Mouse (Mus musculus) 3T3-L1 (cell line): ENCODE results near the gene Slc25a44.
"Not testable (repeated sequence)": the region's sequence is repeated elsewhere in the genome, so short reads cannot be mapped to it uniquely, and the experiment has no call there.

Source experiments
- DNase-seq: peaks from one replicate; pipeline ENCODE4 v3.0.0-alpha.2; 2015; ENCODE audit warnings: low read depth, low spot score

Gene Slc25a44

DNA sequence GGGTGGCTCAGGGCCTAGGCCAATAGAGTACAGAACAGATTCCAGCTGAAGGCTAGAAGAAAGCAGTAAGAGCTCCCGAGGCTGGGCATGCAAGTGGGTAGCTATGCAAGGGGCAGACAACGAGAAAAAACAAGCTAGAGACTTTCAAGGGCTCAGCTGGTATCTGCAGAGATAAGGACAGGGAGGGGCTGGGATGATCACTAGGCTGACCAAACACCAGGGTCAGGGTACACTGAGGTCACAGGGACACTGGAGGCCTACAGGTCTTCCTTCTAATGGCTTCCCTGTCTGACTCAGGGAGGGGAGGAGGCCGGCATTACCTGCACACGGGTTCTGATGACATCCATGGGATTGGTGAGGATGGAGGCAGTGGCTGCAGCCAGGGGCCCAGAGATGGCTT is 9.3 kb downstream of the Slc25a44 start:
- DNase-seq = no peak

GRCm38 (mm10) chr3:88412636-88413035 is 12.3 kb downstream of the Slc25a44 start:
- no peak for DNase-seq

GRCm38 (mm10) chr3:88411681-88412080 is 13.3 kb downstream of the Slc25a44 start:
- no peak for DNase-seq

DNA sequence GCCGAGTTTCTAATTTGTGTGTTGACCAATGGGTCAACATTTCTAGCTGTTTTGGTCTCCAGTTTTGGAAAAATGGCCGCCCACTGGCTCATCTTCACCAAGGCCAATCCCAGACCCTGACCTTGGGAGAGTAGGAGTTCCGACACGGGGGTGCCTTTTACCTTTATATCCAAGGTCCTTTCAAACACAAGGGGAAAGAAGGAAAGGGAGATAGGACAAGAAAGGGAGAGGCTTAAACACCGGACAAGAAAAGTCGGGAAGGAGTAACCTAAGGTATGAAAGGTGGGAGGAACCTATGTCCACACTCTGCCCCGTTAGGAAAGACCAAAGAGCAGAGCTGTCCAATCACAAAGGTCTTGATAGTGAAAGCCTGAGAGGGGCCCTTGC is 14.3 kb downstream of the Slc25a44 start:
- DNase-seq = no peak

DNA sequence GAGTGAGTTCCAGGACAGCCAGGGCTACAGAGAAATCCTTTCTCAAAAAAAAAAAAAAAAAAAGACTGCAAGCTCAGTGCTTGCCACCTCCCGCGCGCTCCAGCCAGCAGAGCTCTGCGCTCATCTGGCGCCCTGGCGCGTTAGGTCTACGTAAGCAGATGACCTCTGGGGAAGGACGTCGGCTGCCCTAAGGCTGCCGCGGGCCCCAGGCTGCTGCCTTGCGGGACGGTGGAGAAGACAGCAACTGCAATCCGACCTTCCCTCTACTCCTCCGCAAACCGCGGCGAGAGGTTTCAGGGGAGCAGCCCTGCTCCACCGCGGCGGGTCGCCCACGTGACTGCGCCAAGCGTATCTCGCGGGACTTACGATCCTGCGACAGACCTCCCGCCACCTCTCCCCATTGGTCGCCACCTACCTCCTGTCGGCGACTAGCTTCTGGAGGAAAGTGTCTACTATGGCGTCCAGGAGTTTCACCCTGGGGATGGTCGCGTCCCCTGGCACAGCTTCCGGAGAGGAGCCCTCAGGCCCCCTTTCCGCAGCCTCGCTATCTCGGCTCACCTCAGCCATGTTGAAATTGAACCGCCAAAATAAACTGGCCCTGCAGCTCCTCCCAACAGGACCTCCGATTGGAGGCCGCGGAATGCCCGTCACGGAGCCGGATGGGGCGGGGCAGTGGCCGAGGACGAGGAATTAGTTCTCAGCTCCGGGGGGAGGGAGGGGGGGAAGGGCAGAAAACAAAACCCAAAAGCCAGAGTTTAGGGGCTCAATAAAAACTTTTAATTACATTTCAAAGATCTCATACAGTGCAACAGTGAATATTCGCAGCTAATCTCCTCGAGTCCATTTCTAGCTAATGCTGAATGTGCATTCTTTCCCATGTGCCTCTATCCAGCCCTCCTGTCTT is 14.9 kb downstream of the Slc25a44 start, which contains the start of gene Pmf1:
Gene Pmf1, minus strand, starts transcription at position 591 of the 904 bp plus-strand sequence.
- peak; percentile 93 for DNase-seq

DNA sequence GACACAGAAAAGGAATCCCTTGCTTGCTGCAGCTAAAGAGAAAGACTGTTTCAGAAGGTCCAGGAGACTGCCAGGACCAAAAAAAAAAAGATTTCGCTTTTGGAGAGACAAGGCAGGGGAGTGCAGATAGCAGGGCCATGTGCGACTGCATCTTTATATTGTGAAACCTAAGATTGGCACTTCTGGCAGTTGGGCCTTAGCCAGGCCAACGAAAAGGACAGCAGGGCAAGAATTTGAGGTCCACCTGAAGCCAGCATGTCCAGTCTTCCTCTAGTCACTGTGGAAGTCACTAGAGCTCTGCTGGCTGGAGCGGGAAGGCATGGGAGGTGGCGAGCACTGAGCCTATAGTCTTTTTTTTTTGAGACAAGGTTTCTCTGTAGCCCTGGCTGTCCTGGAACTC is 16.0 kb downstream of the Slc25a44 start:
- DNase-seq = peak; percentile 32

DNA sequence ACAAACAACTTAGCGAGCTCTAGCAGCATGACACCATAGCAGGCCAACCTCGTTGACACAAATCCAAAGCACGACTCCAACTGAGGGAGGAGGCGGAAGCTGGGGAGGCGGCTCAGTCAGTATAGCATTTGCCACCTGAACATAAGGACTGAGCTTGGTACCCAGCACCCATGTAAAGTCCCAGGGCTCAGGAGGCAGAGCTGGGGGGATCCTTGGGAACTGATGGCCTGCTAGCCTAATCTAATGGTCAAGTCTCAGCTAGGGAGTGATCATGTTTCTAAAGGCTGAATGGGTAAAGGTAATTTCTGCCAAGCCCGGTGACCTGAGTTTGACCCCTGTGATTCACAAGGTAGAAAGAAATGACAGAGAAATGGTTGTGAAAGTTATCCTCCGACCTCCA is 17.4 kb downstream of the Slc25a44 start:
- DNase-seq = peak; percentile 48

DNA sequence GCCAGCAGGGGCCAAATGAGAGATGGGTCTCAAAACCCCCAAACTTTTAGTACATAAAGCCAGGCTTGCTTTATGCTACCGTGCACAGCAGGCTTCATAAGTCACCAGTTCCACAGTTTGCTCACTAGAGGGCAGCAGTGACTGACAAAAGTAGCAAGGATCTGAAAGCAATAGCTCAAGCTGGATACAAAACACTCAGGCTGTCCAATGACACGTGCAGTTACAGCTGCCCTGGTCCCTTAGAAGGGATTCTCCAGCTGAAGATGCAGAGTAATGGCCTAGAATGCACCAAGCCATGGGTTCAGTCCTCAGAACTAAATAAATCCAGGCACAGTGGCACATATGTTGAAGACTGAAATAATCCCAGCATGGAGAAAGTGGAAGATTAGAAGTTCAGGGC is 17.8 kb downstream of the Slc25a44 start:
- DNase-seq = peak; percentile 93

- no peak for DNase-seq
These were observed 21.3 kb downstream of the Slc25a44 start for GRCm38 (mm10) chr3:88403522-88404230.

GRCm38 (mm10) chr3:88398666-88399065 is 26.3 kb downstream of the Slc25a44 start:
- DNase-seq = no peak

DNA sequence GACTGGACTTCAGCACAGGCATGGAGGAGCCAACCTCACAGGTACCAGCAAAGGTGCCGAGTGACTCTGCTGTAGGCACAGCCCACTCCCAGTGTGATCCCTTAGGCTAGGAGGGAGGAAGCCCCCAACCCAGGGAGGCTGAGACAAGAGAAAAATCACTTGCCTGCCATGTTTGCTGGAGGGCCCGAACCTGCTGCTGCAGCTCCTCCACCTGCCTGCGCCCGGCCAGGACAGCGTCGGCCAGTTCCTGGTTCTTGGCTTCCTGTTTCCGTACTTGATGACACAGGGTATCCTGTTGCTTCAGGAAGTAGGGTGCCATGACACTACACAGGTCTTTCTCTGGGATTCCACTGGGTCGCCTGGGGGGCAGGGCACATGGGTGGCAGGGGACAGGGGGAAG is 29.2 kb downstream of the Slc25a44 start:
- no peak for DNase-seq

DNA sequence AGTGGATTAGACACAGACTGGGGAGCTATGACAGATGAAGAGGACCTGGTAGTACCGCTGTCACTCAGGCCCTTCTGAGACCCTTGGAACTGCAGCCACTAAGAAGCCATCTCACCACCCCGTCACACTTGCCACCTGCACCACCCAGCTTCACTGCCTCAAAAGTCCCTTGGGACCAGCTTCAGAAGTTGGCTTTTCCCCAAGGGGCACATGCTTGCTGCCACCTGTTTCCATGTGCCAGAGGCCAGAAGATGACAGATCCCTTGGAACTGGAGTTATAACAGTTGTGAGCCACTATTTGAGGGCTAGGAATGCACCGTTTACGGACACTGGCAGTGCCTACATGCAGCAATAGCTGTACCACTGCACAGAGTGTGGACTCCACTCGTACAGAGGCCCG is 29.7 kb downstream of the Slc25a44 start:
- DNase-seq = no peak

DNA sequence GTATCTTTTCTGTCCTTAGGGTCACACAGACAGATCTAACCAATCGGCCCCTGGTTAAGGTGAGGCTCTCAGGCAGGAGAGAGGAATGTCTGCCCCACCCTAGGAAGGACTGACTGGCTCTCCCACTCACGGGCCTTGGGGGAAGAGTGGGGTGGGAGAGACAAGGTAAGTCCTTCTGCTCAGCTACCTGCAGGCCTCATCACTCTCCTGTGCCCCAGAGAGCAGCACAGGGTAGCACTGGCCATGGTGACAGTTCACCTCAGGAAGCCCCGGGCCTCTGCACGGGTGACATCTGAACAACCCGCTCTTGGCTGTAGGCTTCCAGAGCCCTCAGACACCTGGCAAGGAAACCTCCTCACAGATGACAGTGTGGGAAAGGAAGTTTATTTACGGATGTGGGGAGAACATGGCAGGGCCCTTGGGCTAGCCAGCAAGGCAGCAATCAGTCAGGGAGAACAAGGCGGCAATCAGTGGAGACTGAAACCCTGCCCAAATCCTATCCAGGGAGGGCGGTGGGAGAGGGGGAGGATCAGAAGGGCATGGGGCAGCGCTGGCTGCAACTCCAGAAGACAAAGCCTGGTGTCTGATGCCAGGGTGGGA is 31.1 kb downstream of the Slc25a44 start:
- DNase-seq = no peak

GRCm38 (mm10) chr3:88384364-88384763 is 40.6 kb downstream of the Slc25a44 start, which contains the start of gene Bglap:
Bglap (minus strand) TSS chr3:88384464.
- DNase-seq = no peak

DNA sequence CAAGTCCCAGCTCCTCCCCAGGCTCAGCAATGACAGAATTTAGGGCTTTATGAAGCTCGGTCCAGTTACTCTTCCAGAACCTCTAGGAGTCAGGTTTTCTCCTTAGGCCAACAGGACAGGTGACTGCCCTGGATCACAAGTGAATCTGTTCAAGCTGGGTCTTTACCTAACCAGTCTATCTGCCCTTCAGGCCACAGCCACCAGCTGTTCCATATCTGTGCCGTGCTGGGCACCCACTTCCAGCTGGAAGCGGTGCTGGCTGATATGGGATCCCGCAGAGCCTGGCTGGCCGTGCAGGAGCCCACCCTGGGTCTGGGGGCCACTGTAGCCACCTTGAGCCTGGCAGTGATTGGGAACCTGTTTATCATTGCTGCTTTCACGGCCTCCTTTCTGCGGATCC is 42.6 kb downstream of the Slc25a44 start:
- not testable (repeated sequence) for DNase-seq

- not testable (repeated sequence) for DNase-seq
These were observed 43.3 kb downstream of the Slc25a44 start for GRCm38 (mm10) chr3:88381389-88382315.

DNA sequence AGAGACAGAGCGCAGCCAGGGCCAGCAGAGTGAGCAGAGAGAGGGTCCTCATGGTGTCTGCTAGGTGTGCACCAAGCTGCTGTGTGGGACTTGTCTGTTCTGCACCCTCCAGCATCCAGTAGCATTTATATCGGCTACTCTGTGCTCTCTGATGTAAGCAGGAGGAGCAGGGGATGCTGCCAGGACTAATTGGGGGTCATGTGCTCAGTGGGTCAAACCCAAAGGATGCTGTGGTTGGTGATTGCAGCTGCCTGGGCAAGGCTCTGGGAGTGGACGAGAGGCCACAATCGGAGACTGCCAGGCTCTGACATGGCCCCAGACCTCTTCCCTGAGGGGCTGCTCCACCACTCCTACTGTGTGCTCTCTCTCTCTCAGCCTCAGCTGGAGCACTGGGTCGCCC is 46.3 kb downstream of the Slc25a44 start, which contains the start of gene Bglap2:
Gene Bglap2, minus strand, starts transcription at position 101 of the 400 bp plus-strand sequence.
- DNase-seq = not testable (repeated sequence)

- DNase-seq = not testable (repeated sequence)
These were observed 48.3 kb downstream of the Slc25a44 start for GRCm38 (mm10) chr3:88376644-88377043.

GRCm38 (mm10) chr3:88375750-88376626 is 49.0 kb downstream of the Slc25a44 start:
- not testable (repeated sequence) for DNase-seq

GRCm38 (mm10) chr3:88372643-88373042 is 52.3 kb downstream of the Slc25a44 start, which contains the start of gene Bglap3:
Bglap3 (minus strand) TSS chr3:88372743.
- DNase-seq = not testable (repeated sequence)
